Mouse (Mus musculus) CH12.LX (cell line): ENCODE data around the gene Hipk3. TPM values are rescaled to one million over a fixed set of nuclear protein-coding genes. Genes with fewer than 3 reads are reported as not detected.

ENCODE experiments used
- DNase-seq: peaks from one replicate; pipeline ENCODE4 v3.0.0-alpha.2; 2013; ENCODE audit errors: extremely low read depth
- H3K27ac ChIP-seq: 2 replicates; pipeline ENCODE4 v1.5.1; 2012; ENCODE audit warnings: low read depth, mild to moderate bottlenecking, control low read depth, moderate library complexity; ENCODE audit not compliant: insufficient read depth
- H3K27me3 ChIP-seq: replicated peaks from 2 replicates; pipeline ENCODE3; 2012; ENCODE audit warnings: inconsistent platforms
- H3K36me3 ChIP-seq, 2 experiments: replicated peaks in 1 of 2; 2 replicates each; pipeline versions ENCODE3 to v1.6.1; 2012; ENCODE audit warnings: inconsistent platforms in 1 of 2, low read length in 1 of 2, mild to moderate bottlenecking in 1 of 2, mixed read lengths in 1 of 2, moderate library complexity in 1 of 2; ENCODE audit not compliant: control insufficient read depth in 1 of 2, insufficient read depth in 1 of 2
- H3K4me1 ChIP-seq, 2 experiments: 2 replicates each; pipeline ENCODE4 v1.6.1; 2012; ENCODE audit warnings: inconsistent platforms in 1 of 2, moderate library complexity in 1 of 2; ENCODE audit not compliant: insufficient read depth in 2 of 2, control insufficient read depth in 1 of 2
- H3K4me2 ChIP-seq: 2 replicates; pipeline ENCODE4 v1.6.1; 2012; ENCODE audit warnings: low read depth, mild to moderate bottlenecking, control low read depth; ENCODE audit not compliant: poor library complexity, insufficient read depth, severe bottlenecking
- H3K4me3 ChIP-seq, 3 experiments: fragments of 150-350 bp in 1 of 3; sonication (generic) in 1 of 3; replicated peaks in 1 of 3; 2 replicates each; pipeline versions ENCODE3 to v1.5.1; 2011 to 2012; ENCODE audit warnings: low read depth in 2 of 3, low read length in 2 of 3, mild to moderate bottlenecking in 2 of 3, moderate library complexity in 2 of 3, control low read depth in 1 of 3, improper control_type of control experiment in 1 of 3, inconsistent platforms in 1 of 3, mixed read lengths in 1 of 3; ENCODE audit not compliant: poor library complexity in 1 of 3
- H3K79me2 ChIP-seq: replicated peaks from 2 replicates; pipeline ENCODE4 v1.6.1; 2012; ENCODE audit warnings: mild to moderate bottlenecking, moderate library complexity; ENCODE audit not compliant: control insufficient read depth, poor library complexity, insufficient read depth, severe bottlenecking; ENCODE audit errors: extremely low read depth
- H3K9ac ChIP-seq: 2 replicates; pipeline ENCODE4 v1.6.1; 2012; ENCODE audit warnings: low read depth, mild to moderate bottlenecking, control low read depth, moderate library complexity; ENCODE audit not compliant: insufficient read depth
- H3K9me3 ChIP-seq: replicated peaks from 2 replicates; pipeline ENCODE3; 2012; ENCODE audit warnings: low read length, inconsistent platforms, mixed read lengths
- IRF4 ChIP-seq: IDR thresholded peaks from 2 replicates; pipeline ENCODE4 v1.6.1; 2014; ENCODE audit warnings: low read depth, mild to moderate bottlenecking, inconsistent platforms, low read length, improper control_type of control experiment
- JUN ChIP-seq: IDR thresholded peaks from 2 replicates; pipeline ENCODE4 v1.6.1; 2011; ENCODE audit warnings: low read depth, mild to moderate bottlenecking, low read length, improper control_type of control experiment, moderate library complexity; ENCODE audit not compliant: insufficient read depth
- MAFK ChIP-seq: IDR thresholded peaks from 2 replicates; pipeline ENCODE4 v1.6.1; 2011; ENCODE audit warnings: low read length, improper control_type of control experiment; ENCODE audit not compliant: insufficient replicate concordance
- MAZ ChIP-seq: IDR thresholded peaks from 2 replicates; pipeline ENCODE4 v1.6.1; 2012; ENCODE audit warnings: low read depth, mild to moderate bottlenecking, inconsistent platforms, low read length, improper control_type of control experiment, moderate library complexity
- NRF1 ChIP-seq: IDR thresholded peaks from 2 replicates; pipeline ENCODE4 v1.6.1; 2014; ENCODE audit warnings: low read depth, mild to moderate bottlenecking, inconsistent platforms, low read length, improper control_type of control experiment, moderate library complexity
- RAD21 ChIP-seq: IDR thresholded peaks from 2 replicates; pipeline ENCODE4 v1.6.1; 2011; ENCODE audit warnings: low read depth, mild to moderate bottlenecking, low read length, improper control_type of control experiment, moderate library complexity
- RCOR1 ChIP-seq: conservative IDR thresholded peaks from 2 replicates; pipeline ENCODE4 v1.6.1; 2012; ENCODE audit warnings: low read depth, mild to moderate bottlenecking, inconsistent platforms, low read length, improper control_type of control experiment
- SIN3A ChIP-seq: IDR thresholded peaks from 2 replicates; pipeline ENCODE4 v1.6.1; 2012; ENCODE audit warnings: low read length, improper control_type of control experiment, inconsistent platforms
- SMC3 ChIP-seq: IDR thresholded peaks from 2 replicates; pipeline ENCODE4 v1.6.1; 2011; ENCODE audit warnings: low read depth, low read length, improper control_type of control experiment
- TBP ChIP-seq: conservative IDR thresholded peaks from 2 replicates; pipeline ENCODE4 v1.6.1; 2011; ENCODE audit warnings: low read depth, low read length, improper control_type of control experiment
- ZMIZ1 ChIP-seq: IDR thresholded peaks from 2 replicates; pipeline ENCODE4 v1.6.1; 2012; ENCODE audit warnings: low read depth, mild to moderate bottlenecking, inconsistent platforms, low read length, improper control_type of control experiment
- dilution Hi-C: fragments of 300-500 bp; cut with MboI; formaldehyde crosslinking; loops from 2 replicates; pipeline ENCODE4 v1.14.3; 2020; ENCODE audit warnings: low sequenced_read_pairs; ENCODE audit not compliant: extremely low pct_unique_long_range_greater_than_20kb, extremely low pct_ligation_motif_present
- in situ Hi-C: fragments of 300-500 bp; cut with MboI; formaldehyde crosslinking; loops from 3 replicates; pipeline ENCODE4 v1.14.3; 2019; ENCODE audit warnings: low sequenced_read_pairs, low pct_ligation_motif_present, low pct_unique_long_range_greater_than_20kb, mixed read lengths
- polyA plus RNA-seq: library from polyadenylated mRNA; unstranded; fragments of >175 nt; gene quantifications from 2 replicates; pipeline ENCODE4 v1.2.1, GENCODE M21; 2012; ENCODE audit warnings: low read depth; ENCODE audit not compliant: insufficient read length
- total RNA-seq, 2 experiments: library from RNA; depleted of rRNA; stranded (reverse); fragments of 300-350 nt in 1 of 2; fragments of >200 nt in 1 of 2; gene quantifications; 2 replicates each; pipeline ENCODE4 v1.2.3; 2012 to 2014

Gene Hipk3
- total and polyA plus RNA-seq, 3 experiments = 14.8 to 19.5 (median 16.9) TPM

DNA sequence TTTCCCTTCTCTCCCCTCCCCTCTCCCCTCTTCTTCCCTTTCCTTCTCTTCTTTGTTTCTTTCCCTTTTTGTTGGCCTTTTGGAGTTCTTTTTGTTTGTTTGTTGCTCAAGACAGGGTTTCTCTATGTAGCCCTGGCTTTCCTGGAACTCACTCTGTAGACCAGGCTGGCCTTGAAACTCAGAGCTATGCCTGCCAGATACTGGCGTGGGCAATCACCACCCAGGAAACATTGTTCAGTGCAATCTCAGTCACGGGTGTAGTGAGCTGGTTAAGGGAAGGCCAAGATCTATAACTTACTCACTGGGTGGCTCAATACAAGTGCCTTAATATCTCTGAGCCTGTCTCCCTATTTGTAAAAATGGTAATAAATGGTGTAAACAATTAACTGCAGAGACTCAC is 46.0 kb upstream of the Hipk3 start:
- Histone ChIP-seq H3K36me3 (no peaks in the 10 kb centered on the region), H3K4me2 (no peak overlapping the region), H3K9ac (no peak overlapping the region), H3K79me2 (no peaks in the 10 kb centered on the region), H3K4me1 (peaks cover 0 to 4% of the 10 kb centered on the region in 2 experiments; a peak in 1 of 4 replicates), H3K9me3 (peaks cover 10% of the 10 kb centered on the region), H3K27me3 (no peaks in the 10 kb centered on the region), H3K4me3 (no peak overlapping the region), H3K27ac (no peak overlapping the region)
- dilution Hi-C loops (no loop called here), in situ Hi-C loops (no loop called here)
- no peak for TF ChIP-seq MAZ
- TF ChIP-seq MAFK = no peak
- no peak for DNase-seq

DNA sequence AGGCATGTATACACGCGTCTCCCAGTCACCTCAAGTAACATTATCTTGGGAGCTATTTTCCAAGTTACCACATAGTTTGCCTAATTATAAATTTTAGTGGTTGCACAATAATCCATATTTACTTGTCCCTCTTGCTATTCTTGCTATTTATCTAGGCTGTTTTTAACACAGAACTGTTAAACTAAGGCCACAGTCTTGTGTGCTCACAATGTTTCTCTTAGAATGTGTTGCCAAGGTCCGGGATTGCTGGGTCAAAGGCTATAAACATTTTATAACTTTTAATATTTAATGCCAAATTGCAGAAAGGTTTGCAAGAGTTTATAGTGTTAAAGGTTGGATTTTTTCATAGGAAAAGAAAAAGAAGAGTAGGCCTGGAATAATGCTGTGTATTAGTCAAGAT is 40.5 kb upstream of the Hipk3 start:
- no peaks in the 10 kb centered on the region for H3K79me2 ChIP-seq
- in situ Hi-C loops = no loop called here
- peaks cover 6 to 13% of the 10 kb centered on the region in 2 experiments; a peak in 3 of 4 replicates for H3K4me1 ChIP-seq
- no peaks in the 10 kb centered on the region for H3K9me3 ChIP-seq
- H3K4me2 ChIP-seq = no peak overlapping the region
- no peak overlapping the region for H3K27ac ChIP-seq
- dilution Hi-C loops = no loop called here
- H3K27me3 ChIP-seq = no peaks in the 10 kb centered on the region
- H3K9ac ChIP-seq = no peak overlapping the region
- DNase-seq = no peak
- H3K4me3 ChIP-seq = no peak overlapping the region
- no peak for TF ChIP-seq IRF4
- TF ChIP-seq JUN = no peak
- no peak for TF ChIP-seq TBP
- no peak for TF ChIP-seq RAD21
- TF ChIP-seq ZMIZ1 = no peak
- TF ChIP-seq RCOR1 = no peak
- no peak for TF ChIP-seq SMC3
- H3K36me3 ChIP-seq = no peaks in the 10 kb centered on the region

DNA sequence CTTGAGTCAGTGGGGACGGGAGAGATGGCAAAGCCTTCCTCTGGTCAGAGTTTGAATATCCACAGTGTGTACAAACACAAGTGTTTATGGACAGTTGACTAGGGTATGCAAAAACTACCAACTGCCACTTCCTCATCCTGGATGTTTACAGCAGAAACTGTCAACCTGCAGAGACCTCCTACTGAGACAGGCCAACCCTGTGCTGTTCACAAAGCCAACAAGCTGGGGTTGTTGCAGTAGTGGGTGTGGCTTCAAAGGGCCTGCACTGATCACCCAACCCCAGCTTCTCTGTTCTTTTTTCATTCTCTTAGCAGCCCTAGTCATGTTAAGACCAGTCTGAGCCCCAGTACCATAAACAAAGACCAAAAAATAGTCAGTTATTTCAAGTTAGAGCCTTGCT is 38.3 kb upstream of the Hipk3 start:
- dilution Hi-C loops (no loop called here), in situ Hi-C loops (no loop called here)
- Histone ChIP-seq H3K27ac (no peak overlapping the region), H3K9me3 (no peaks in the 10 kb centered on the region), H3K9ac (no peak overlapping the region), H3K4me2 (no peak overlapping the region), H3K36me3 (no peaks in the 10 kb centered on the region), H3K4me1 (peaks cover 7 to 13% of the 10 kb centered on the region in 2 experiments), H3K79me2 (no peaks in the 10 kb centered on the region), H3K27me3 (no peaks in the 10 kb centered on the region), H3K4me3 (no peak overlapping the region)
- TF ChIP-seq SIN3A (no peak), IRF4 (no peak), NRF1 (no peak), MAFK (no peak)
- DNase-seq = peak; percentile 22
